Mouse (Mus musculus) lung, postnatal 0 days (tissue): Measurements from ENCODE around the gene Tle3.

ENCODE experiments used
- CTCF ChIP-seq: IDR thresholded peaks from 2 replicates; pipeline ENCODE4 v1.5.1; 2016; ENCODE audit warnings: antibody characterized with exemption, mild to moderate bottlenecking
- EP300 ChIP-seq: IDR thresholded peaks from 2 replicates; pipeline ENCODE4 v1.6.1; 2016; ENCODE audit warnings: antibody characterized with exemption, mild to moderate bottlenecking, control low read depth

GRCm38 (mm10) chr9:61397130-61397529 is 25.0 kb downstream of the Tle3 start:
- TF ChIP-seq CTCF (no peak), EP300 (no peak)
